Mouse (Mus musculus) layer of hippocampus, adult 8-10 months (tissue): ENCODE measurements around the gene Gm48552. TPM values are rescaled to one million over a fixed set of nuclear protein-coding genes. Genes with fewer than 3 reads are reported as not detected.

Source experiments
- DNase-seq, 2 experiments: peaks; one replicate each; pipeline ENCODE4 v3.0.0; 2022; ENCODE audit warnings: low spot score in 2 of 2
- total RNA-seq, 4 experiments: library from RNA; stranded (reverse); gene quantifications; 2 replicates each; pipeline ENCODE4 v1.2.4; 2022

Gm48552 gene
- 1 to 10 TPM; 2.9 to 9.7 (median 4.2) TPM for total RNA-seq

DNA sequence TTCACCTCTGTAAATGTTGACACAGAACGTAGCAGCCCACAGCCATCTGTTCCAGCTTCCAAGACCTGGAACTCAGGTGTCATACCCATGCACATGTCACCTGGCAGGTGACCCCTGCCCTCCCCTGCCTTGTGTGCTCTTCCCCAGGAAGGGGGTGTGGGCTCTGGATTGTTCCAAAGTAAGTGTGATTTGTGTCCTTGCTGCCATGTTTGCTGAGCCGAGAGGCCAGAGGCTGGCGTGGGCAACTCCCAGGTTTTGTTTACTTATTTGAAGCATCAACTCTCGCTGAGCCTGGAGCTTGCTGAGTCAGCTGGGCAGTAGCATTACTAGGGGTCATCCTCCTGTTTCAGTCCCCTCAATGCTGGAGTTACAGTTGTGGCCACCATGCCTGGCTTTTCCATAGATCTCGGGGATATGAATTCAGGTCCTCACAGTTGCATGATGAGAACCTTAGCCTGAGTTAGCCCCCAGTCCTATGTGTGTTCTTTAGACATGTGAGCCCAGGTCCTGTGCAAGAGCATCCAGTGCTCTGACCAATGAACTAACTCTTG is at the start of gene Gm48552:
Gene Gm48552, plus strand, starts transcription at position 501 of the 551 bp plus-strand sequence.
- DNase-seq: no peak

DNA sequence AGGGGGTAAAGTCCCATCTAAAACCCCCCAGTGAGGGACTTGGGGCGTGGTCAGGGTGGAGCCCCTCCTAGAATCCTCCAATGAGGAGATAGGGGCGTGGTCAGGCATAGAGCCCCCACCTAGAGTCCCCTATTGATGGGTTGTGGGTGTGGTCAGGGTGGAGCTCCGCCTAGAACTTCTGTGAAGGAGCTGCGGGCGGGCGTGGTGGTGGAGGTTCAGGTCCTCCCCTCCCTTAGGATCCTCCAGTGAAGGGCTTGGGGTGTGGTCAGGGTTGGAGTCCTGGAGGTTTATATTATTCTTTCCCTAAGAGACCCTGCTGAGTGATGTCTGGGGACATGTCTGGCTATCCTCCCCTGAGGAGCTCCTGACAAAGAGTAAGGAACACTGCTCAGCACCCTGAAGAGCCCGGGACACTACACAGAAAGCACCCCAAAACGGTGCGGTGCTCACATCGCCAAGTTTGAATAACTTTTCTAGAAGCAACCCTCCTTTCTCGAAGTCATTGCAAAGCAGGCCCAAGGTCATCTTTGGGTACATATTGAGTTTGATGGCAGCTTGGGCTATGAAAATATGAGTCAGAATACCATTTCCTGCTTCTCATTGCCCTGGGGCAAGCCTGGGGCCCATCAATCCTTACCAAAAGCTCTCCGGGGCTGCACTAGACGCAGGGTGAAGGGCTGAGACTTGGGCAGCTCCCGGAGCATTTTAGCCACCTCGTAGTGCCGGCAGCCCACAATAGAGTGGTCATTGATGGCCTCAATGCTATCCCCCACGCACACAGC is 48.1 kb upstream of the Gm48552 start:
- no peak for DNase-seq

DNA sequence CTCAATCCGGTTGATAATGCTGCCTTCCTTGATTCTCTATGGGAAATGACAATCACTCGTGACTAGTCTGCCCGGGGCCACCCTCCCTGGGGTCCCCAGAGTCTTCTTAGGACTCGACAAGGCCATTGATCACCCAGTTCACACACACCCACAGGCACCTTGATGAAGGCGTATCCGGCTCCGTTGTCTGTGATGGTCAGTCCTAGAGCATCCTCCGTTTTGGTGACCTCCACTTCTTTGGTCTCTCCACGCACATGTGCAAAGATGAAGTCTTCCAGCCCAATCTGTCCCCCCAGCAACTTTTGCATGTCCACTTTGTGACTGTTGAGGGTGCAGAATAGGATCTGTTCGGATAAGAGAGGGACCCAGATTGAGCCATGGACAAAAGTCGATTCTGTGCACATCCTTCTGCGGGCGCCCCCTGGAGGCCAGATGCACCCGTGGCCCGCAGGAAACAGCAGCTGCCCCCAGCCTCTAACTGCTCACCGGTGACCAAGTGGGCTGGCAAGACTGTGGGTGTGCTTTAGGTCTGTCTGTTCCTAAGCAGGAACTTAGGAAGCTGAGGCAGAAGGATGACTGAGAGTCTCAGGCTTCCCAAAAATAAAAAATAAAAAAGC is 47.4 kb upstream of the Gm48552 start:
- DNase-seq: no peak

DNA sequence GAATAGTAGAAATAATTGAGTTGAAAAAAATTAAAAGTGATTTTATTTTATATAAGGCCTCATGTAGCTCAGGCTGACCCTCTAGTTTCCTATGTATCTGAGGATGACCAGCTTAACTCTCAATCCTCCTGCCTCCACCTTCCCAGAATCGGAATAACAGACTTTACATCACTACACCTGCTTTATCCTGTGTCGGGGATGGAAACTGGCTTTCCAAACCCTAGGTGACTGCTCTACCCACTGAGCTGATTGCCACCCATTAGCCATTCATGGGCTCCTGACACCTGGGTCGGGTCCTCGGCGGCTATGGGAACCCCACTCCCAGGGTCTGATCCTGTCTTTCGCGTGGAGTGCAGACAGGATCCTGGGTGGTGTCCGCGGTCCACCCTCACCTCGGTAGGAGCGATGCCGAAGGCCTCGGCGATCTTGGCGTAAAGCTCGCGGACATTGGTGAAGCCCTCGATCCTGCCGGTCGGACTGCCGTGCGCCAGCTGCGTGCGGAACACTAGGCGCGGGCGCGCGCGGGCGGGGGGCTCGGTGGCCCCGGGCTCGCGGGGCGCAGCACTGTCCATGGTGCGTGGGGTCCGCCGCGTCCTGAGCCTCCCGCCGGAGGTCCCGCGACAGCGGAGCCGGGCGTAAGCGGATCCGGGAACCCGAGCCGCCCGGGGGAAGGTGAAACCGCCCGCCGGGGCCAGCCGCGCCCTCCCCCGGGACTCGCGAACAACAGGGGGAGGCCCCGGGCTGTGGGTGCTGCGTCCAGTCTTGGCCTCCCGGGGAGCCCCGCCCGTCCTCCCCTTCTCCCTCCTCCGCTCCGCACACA is 45.9 kb upstream of the Gm48552 start, which contains the start of gene Gipc3:
Gene Gipc3, minus strand, starts transcription at position 581 of the 820 bp plus-strand sequence.
- DNase-seq: no peak

DNA sequence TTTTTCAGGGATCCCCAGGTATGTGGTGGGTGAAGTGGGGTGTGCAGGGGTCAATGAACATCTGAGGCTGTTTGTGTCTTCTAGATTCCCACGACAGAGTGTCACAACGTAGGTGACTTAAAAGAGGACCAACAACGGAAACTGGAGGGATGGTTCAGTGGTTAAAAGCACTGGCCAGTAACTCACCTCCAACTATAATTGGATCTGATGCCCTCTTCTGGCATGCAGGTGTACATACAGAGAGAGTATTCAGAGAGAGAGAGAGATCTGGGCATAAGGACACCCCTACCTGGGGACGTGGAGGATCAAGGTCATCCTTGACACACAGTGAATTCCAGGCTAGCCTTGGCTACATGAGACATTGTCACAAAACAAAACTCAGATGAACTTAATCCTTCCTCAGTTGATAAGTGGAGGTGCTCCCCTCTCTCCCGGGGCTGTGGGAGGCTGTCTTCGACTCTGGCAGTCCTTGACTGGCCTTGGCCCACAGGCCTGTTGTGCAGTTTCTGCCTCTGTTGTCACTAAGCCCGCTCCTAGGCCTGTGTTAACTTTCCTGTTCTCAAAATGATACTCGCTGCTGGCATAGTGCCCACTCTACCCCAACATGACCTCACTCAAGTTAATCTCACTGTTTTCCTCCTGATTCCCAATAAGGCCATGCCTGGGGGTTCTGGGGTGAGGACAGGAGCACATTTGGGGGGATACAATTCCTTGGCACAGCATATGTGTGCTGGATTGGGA is 44.2 kb upstream of the Gm48552 start:
- DNase-seq: no peak

DNA sequence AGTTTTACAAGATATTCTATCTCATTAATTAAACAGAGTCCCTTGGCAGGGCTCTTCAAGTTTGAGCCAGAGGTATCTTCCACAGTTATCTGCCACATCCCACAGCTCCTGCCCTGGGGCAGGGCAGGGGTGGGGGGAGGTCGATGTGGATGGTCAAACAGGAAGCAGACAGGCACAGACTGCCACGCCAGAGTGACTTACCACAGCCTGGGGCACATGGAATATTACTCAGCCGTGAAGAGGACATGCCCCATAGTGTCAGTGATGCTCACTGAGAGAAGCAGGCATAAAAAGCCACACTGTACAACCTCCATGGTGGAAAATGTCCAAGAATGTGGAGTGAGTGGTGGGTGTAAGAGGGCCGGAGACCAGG is 43.7 kb upstream of the Gm48552 start:
- no peak for DNase-seq

DNA sequence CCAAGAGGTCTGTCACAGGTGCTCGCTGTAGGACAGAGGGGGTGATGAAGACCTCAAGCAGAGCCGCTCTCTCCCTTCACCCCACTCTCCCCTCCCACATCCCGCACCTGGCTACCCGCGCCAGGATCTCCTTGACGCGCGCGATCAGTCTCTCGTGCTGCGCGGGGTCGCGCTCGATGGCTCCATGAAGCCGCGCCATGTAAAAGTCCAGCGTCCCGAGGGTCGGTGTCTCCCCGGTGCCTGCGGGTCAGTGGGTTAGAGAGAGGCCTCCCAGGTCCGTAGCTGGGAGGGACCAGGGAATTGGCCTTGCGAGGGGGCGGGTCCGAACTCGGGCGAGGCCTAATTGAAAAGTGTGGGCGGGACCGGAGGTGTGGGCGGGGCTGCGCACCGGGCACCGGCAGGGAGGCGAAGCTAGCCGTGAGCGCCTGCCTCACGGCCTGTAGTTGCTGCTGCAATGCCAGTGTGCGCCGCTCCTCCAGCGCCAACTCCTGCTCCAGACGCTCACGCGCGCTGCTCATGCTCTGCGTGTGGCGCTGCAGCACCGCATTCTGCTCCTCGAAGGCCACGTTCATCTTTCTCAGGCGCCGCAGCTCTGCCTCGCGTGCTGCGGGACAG is 42.2 kb upstream of the Gm48552 start:
- no peak for DNase-seq

DNA sequence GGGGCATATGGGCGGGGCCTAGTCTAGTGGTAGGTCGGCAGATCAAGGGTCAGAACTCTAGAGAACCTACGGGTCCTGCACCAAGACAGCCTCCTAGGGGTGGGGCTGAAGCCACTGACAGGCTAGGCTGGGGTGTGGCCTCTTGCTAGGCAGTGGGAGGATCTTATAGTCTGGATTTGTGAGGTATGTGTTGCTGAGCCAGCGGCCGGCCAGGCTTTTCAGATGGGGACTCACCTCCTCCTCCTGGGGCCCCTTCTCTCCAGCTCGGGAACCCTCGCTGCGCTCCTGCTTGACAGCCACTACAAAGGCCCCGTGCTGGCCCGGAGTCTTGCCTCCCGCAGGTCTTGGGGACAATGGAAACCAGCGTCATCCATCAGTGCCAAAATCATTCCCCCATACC is 39.7 kb upstream of the Gm48552 start:
- no peak for DNase-seq

DNA sequence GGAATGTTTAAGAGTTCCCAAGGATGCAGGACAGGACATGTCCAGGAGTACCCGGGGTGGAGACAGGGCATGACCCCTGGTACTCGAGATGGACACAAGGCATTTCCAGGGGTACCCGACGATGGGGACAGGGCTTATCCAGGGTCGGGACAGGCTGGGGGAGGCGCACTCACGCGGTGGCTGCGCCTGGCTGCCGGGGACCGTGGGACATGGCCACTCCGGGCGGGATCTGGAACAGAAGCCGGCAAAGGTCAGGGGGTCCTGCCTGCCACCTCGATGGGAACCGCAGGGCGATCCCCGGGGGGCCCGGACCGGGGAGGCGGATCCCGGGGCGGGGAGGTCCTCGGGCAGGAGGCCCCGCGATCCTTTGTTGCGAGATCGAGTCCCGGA is 38.8 kb upstream of the Gm48552 start:
- no peak for DNase-seq

DNA sequence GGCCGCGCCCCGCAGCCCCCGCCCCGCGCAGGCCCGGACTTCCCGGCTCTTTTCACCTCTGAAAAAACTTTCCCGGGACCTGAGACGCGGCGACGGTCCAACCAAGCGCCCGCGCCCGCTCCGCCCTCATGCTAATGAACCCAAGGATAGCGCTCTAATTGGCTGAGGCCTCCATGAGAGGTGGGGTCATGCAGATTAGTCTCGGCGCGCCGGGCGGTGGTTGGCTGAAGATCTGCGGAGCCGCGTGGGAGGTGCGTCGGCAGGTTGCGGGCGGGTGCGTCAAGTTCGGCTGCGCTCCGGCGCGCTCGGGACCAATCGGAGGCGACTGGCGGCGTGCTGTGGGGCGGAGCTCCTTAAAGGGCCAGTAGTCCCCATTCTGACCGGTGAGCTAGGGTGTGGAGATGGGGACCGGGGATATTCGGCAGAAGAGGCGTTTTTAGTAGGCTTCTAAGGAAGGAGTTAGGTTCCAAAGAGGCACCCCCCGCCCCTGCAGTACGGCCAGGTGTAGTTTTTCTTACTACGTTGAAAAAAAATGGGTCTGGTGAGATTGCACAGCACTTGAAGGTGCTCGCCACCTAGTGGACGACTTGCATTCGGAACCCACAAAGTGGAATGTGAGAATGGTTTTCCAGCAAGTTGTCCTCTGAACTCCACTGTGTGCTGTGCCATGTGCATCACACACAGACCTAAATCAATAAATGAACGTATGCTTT is 38.3 kb upstream of the Gm48552 start, which contains the start of gene Hmg20b:
Gene Hmg20b, minus strand, starts transcription at position 130 of the 713 bp plus-strand sequence.
- peak; percentile 99 for DNase-seq

DNA sequence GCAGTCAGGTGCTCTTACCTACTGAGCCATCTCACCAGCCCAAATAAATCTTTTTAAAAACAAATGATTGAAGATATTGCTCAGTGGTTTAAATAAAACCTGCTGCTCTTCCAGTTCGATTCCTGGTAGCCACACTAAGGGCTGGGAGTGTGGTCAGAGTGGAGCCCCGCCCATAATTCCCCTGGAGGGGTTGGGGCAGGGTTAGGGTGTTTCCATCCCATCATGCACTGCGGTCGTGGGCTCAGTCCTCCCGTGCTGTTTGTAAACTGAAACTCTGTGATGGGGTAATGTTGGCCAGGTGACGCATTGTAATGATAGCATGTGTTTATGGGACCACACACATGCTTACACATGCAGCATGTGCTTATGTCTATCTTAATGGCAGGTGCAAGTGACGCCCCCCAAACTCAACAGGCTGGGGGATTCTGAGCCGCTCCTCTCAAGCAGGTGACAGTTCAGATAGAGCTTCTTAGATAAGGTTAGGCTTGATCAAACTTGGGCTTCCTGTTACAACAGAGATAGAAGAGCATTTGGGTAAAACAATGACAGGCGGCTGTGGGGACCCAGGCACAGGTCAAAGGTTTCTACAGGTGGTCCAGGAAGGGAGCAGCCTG is 37.0 kb upstream of the Gm48552 start:
- no peak for DNase-seq

DNA sequence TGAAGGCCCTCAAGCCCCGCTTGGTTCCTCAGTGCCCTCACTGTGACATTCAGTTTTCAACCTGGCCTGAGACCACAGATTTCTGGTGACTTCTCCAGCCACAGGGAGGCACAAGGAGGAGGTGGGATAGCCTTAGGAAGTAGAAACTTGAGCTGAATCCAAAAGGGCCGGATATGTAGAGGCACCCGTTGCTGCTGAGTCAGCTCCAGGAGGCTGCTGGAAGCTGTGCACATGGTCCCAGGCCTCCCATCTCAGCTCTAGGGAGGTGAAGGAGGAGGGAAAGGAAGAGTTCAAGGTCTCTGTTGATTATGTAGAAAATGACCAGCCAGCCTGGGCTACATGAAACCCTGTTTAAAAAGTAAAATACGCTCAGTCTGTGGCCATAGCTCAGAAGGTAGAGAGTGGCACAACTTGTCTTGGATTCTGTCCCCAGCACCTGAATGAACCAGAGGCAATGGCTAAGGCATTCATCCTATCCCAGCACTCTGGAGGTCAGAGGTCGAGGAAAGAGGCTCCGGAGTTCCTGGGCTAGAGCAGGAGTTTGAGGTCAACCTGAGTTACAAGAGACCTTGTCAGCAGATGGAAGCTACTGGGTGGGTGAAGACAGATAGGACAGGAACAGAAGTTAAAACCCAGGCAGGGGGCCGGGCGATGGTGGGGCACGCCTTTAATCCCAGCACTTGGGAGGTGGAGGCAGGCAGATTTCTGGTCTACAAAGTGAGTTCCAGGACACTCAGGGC is 33.9 kb upstream of the Gm48552 start:
- DNase-seq: no peak

DNA sequence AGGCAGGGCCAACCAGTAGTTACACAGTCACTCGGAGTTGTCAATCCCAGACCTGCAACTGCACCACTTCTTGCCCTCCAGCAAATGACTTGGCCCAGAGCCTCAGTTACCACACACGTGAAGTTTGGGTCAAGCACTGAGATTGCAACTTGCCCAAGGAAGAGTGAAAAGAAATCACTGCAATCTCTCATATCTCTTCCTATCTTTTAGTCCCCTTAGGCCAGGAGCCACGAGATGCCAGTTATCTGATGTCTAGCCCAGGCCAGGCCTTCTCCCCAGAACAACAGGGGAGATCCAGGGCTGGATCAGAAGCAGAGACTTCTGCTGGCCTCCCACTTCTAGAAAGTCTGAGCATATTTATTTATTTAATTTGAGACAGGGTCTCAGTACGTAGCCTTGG is 33.3 kb upstream of the Gm48552 start:
- no peak for DNase-seq

DNA sequence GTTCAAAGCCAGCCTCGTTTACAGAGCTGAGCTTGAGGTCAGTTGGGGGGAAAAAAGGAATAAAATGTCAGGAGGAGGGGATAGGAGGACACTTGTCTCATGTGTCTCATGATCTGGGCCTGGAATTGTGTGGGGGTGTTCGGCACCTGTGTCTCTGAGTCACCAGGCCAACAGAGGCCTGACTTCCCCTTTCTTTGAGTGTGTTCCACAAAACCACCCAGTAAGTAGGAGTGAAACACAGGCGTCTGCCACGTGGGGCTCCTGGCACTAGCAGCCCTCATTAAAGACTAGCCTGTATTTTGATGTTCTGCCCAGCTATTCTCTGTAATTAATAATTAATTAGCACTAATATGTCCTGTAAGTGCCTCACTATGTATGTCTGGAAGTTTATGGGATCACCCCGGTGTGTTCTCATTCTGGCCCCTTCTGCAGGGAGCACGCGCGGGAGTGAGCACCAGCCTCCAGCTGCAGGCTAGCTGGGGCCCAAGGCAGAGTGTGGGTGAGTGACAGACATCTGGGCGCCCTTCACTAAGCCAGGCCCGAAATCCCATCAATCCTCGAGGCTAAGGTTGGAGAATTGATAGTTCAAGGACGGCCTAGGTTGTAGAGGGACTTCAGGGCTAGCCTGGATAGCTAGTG is 32.3 kb upstream of the Gm48552 start:
- no peak for DNase-seq

DNA sequence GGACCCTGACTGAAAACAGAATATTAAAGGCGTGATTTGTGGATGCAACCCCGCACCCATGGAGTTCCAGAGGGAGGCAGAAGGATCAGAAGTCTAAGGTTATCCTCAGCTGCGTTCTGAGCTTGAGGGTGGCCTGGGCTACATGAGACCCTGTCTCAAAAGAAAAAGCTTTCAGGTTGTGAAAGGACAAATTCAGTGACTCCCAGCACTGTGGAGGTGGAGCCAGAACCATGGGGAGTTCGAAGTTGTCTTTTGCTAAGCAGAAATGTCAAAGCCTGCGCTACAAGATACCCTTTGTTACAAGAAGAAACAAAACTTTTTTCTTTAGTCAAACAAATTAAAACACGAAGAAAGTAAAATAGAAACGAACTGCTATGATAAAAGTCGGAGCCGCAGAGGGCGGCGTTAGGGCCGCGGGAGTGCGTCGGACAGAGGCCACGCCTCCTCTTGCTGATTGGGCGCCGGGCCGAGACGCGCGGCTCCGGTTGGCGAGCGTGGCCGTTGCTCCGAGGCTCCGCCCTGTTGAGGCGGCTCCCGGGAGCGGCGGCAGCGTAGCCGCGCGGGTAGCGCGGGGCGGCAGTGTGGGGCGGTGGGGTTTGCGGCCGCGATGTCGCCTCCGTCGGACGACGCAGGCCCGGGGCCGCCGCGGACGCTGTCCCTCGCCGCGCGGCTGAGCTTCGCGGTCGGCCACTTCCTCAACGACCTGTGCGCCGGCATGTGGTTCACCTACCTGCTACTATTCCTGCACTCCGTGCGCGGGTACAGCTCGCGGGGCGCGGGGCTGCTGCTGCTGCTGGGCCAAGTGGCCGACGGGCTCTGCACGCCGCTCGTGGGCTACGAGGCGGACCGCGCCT is 31.6 kb upstream of the Gm48552 start, which contains the start of gene Mfsd12:
Gene Mfsd12, plus strand, starts transcription at position 501 of the 854 bp plus-strand sequence.
- peak; percentile 75 to 88 for DNase-seq

DNA sequence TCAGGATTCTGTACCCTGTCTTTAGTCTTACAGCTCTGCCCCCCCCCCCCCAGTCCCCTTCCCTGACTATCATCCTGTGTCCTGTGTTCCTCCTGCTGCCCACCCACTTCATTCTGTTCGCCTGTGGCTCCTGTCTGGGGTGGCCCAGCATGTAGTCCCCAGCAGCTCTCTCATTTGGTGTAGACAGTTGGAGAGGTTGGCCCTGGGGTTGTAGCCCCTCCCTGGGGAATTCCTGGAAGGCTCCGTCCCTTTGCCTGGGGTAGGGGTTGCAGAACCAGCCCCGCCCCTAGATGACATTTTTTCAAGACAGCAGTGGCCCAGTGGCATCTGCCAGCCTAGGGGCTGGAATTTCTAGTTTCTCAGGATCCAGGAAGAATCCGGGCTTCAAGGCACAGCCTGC is 30.6 kb upstream of the Gm48552 start:
- no peak for DNase-seq

DNA sequence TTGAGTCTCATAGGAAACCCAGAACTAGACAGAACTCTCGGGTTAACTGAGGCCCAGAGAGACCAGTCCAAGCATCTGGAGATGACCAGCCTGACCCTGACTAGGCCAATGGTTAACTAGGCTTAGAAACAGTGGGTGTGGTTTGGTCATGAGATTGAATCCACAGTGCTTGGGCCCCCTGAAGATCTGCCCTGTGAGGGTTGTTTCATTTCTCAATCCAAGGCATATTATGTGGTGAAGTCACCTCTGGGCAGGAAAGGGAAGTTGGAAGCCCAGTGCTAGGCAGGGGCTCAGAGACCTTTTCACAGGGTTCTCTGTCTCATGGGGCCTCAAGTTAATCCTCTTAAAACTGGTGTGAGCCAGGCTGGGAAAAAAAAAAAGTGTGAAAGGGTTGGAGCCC is 30.0 kb upstream of the Gm48552 start:
- no peak for DNase-seq
